Mouse (Mus musculus) myocyte (in vitro differentiated cells): ENCODE measurements around the gene Clint1. TPM values are rescaled to one million over a fixed set of nuclear protein-coding genes. Genes with fewer than 3 reads are reported as not detected.

Experiments used
- H3K27me3 ChIP-seq: one replicate; pipeline ENCODE4 v1.6.1; 2011; ENCODE audit not compliant: control insufficient read depth, insufficient read depth, insufficient read length
- H3K36me3 ChIP-seq: one replicate; pipeline ENCODE4 v1.6.1; 2011; ENCODE audit not compliant: control insufficient read depth, insufficient read depth
- H3K4me2 ChIP-seq: one replicate; pipeline ENCODE4 v1.6.1; 2011; ENCODE audit warnings: low read depth, control low read depth
- H3K4me3 ChIP-seq: one replicate; pipeline ENCODE4 v1.5.1; 2011; ENCODE audit warnings: mild to moderate bottlenecking, control low read depth, moderate library complexity
- H3K79me2 ChIP-seq: one replicate; pipeline ENCODE4 v1.6.1; 2011; ENCODE audit not compliant: control insufficient read depth, insufficient read depth
- H3ac ChIP-seq: one replicate; pipeline ENCODE4 v1.6.1; 2011; ENCODE audit not compliant: control insufficient read depth, insufficient read length
- CEBPB ChIP-seq: IDR thresholded peaks from 2 replicates; pipeline ENCODE4 v1.6.1; 2011; ENCODE audit warnings: mild to moderate bottlenecking, moderate library complexity; ENCODE audit not compliant: poor library complexity, insufficient read depth, severe bottlenecking
- E2F4 ChIP-seq: IDR thresholded peaks from one replicate; pipeline ENCODE4 v1.6.1; 2011; ENCODE audit warnings: mild to moderate bottlenecking, control low read depth, moderate library complexity; ENCODE audit not compliant: insufficient read depth
- MAX ChIP-seq: IDR thresholded peaks from one replicate; pipeline ENCODE4 v1.6.1; 2011; ENCODE audit warnings: low read depth, mild to moderate bottlenecking, control low read depth
- MYOD1 ChIP-seq, 3 experiments: IDR thresholded peaks; one replicate each; pipeline ENCODE4 v1.6.1; 2011; ENCODE audit warnings: control low read depth in 2 of 3, low read depth in 2 of 3, mild to moderate bottlenecking in 2 of 3, moderate library complexity in 1 of 3; ENCODE audit not compliant: insufficient read length in 2 of 3, control insufficient read depth in 1 of 3
- MYOG ChIP-seq, 3 experiments: IDR thresholded peaks; one replicate each; pipeline ENCODE4 v1.6.1; 2011; ENCODE audit warnings: control low read depth in 2 of 3, low read depth in 2 of 3, mild to moderate bottlenecking in 2 of 3; ENCODE audit not compliant: insufficient read length in 2 of 3, control insufficient read depth in 1 of 3, insufficient read depth in 1 of 3
- POLR2A ChIP-seq: IDR thresholded peaks from one replicate; pipeline ENCODE4 v1.6.1; 2011; ENCODE audit warnings: low read depth, mild to moderate bottlenecking, control low read depth, moderate library complexity; ENCODE audit not compliant: insufficient read length
- POLR2AphosphoS2 ChIP-seq: IDR thresholded peaks from one replicate; pipeline ENCODE4 v1.6.1; 2011; ENCODE audit warnings: low read depth, control low read depth; ENCODE audit not compliant: insufficient read length
- REST ChIP-seq: IDR thresholded peaks from one replicate; pipeline ENCODE4 v1.6.1; 2011; ENCODE audit warnings: mild to moderate bottlenecking, control low read depth, moderate library complexity; ENCODE audit not compliant: insufficient read depth, insufficient read length
- SRF ChIP-seq: IDR thresholded peaks from one replicate; pipeline ENCODE4 v1.6.1; 2011; ENCODE audit warnings: low read depth; ENCODE audit not compliant: control insufficient read depth, insufficient read length
- TCF12 ChIP-seq: IDR thresholded peaks from one replicate; pipeline ENCODE4 v1.6.1; 2011; ENCODE audit warnings: mild to moderate bottlenecking, control low read depth; ENCODE audit not compliant: poor library complexity, insufficient read depth, severe bottlenecking
- TCF3 ChIP-seq: IDR thresholded peaks from one replicate; pipeline ENCODE4 v1.6.1; 2011; ENCODE audit warnings: low read depth, control low read depth; ENCODE audit not compliant: insufficient read length
- USF1 ChIP-seq: IDR thresholded peaks from one replicate; pipeline ENCODE4 v1.6.1; 2011; ENCODE audit warnings: low read depth, mild to moderate bottlenecking, control low read depth, moderate library complexity
- polyA plus RNA-seq: library from polyadenylated mRNA; unstranded; fragments of >200 nt; fragmentation: generic; extraction: Trizol; gene quantifications from one replicate; pipeline ENCODE4 v1.2.1, GENCODE M21; 2012; ENCODE audit warnings: missing spikeins

Clint1 gene
- polyA plus RNA-seq, 1 experiment = 32.5 TPM

GRCm38 (mm10) chr11:45854381-45854780 lies 2.5 kb downstream of the Clint1 start:
- Histone ChIP-seq H3K4me2 (no peak overlapping the region), H3K4me3 (no peak overlapping the region), H3K36me3 (no peaks in the 10 kb centered on the region), H3ac (no peak overlapping the region), H3K27me3 (no peaks in the 10 kb centered on the region), H3K79me2 (peaks cover 72% of the 10 kb centered on the region)
- TF ChIP-seq MAX (no peak), SRF (no peak), MYOD1 (IDR thresholded peaks at IDR 0.05; ENCODE audit: control insufficient read depth in 1 of 3, insufficient read length in 2 of 3, low read depth in 2 of 3) (no peak), POLR2A (no peak), POLR2AphosphoS2 (no peak), TCF3 (no peak), E2F4 (no peak), USF1 (no peak), MYOG (IDR thresholded peaks at IDR 0.05; ENCODE audit: control insufficient read depth in 1 of 3, insufficient read depth in 1 of 3, insufficient read length in 2 of 3, low read depth in 2 of 3) (no peak), CEBPB (no peak), REST (no peak), TCF12 (no peak)

- no peaks in the 10 kb centered on the region for H3K27me3 ChIP-seq
- H3K4me3 ChIP-seq = no peak overlapping the region
- no peak overlapping the region for H3K4me2 ChIP-seq
- no peaks in the 10 kb centered on the region for H3K36me3 ChIP-seq
- TF ChIP-seq REST (no peak), TCF3 (no peak), POLR2AphosphoS2 (no peak), E2F4 (no peak), USF1 (no peak), CEBPB (no peak), MYOD1 (IDR thresholded peaks at IDR 0.05; ENCODE audit: control insufficient read depth in 1 of 3, insufficient read length in 2 of 3, low read depth in 2 of 3) (no peak), POLR2A (no peak), MYOG (IDR thresholded peaks at IDR 0.05; ENCODE audit: control insufficient read depth in 1 of 3, insufficient read depth in 1 of 3, insufficient read length in 2 of 3, low read depth in 2 of 3) (no peak)
- peaks cover 84% of the 10 kb centered on the region for H3K79me2 ChIP-seq
- H3ac ChIP-seq = no peak overlapping the region
Measured at GRCm38 (mm10) chr11:45855407-45856148, 3.7 kb downstream of the Clint1 start.

GRCm38 (mm10) chr11:45856149-45856516 lies 4.3 kb downstream of the Clint1 start:
- Histone ChIP-seq H3K79me2 (peaks cover 90% of the 10 kb centered on the region), H3K4me3 (no peak overlapping the region), H3K36me3 (no peaks in the 10 kb centered on the region), H3ac (no peak overlapping the region), H3K27me3 (no peaks in the 10 kb centered on the region), H3K4me2 (no peak overlapping the region)
- no peak for TF ChIP-seq MAX
- no peak for TF ChIP-seq MYOG (IDR thresholded peaks at IDR 0.05; ENCODE audit: control insufficient read depth in 1 of 3, insufficient read depth in 1 of 3, insufficient read length in 2 of 3, low read depth in 2 of 3)
- no peak for TF ChIP-seq USF1
- no peak for TF ChIP-seq SRF
- TF ChIP-seq CEBPB = no peak
- no peak for TF ChIP-seq TCF3
- TF ChIP-seq POLR2AphosphoS2 = no peak
- TF ChIP-seq REST = no peak
- TF ChIP-seq E2F4 = no peak

DNA sequence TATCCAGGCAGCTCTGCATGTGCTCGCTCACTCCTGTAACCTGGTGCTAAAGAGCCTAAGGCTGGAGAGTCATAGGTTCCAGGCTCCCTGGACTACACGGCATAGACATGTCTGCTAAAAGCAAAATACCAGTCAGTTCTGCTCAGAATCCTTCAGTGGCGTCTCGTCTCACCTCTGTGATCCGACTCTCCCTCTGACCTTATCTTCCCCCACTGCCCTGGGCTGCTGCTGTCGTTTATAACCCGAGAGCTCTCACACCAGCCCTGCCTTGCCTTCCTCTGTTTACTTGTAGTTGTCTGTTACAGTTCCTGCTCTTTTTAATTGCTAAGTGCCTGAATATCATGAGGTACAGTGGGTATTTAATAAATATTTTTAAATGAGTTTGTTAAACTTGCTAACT lies 9.5 kb downstream of the Clint1 start:
- no peak overlapping the region for H3K4me2 ChIP-seq
- no peaks in the 10 kb centered on the region for H3K27me3 ChIP-seq
- H3K79me2 ChIP-seq = peaks cover 96% of the 10 kb centered on the region
- no peaks in the 10 kb centered on the region for H3K36me3 ChIP-seq
- no peak for TF ChIP-seq TCF3
- no peak for TF ChIP-seq MAX
- no peak for TF ChIP-seq TCF12
- TF ChIP-seq SRF = no peak
- no peak for TF ChIP-seq MYOD1 (IDR thresholded peaks at IDR 0.05; ENCODE audit: control insufficient read depth in 1 of 3, insufficient read length in 2 of 3, low read depth in 2 of 3)
- no peak for TF ChIP-seq REST
- TF ChIP-seq CEBPB = no peak
- TF ChIP-seq MYOG (IDR thresholded peaks at IDR 0.05; ENCODE audit: control insufficient read depth in 1 of 3, insufficient read depth in 1 of 3, insufficient read length in 2 of 3, low read depth in 2 of 3) = no peak
- no peak for TF ChIP-seq USF1
- no peak for TF ChIP-seq POLR2A
- no peak for TF ChIP-seq POLR2AphosphoS2
- H3ac ChIP-seq = no peak overlapping the region
- no peak overlapping the region for H3K4me3 ChIP-seq

GRCm38 (mm10) chr11:45864409-45864808 lies 12.6 kb downstream of the Clint1 start:
- H3ac ChIP-seq = no peak overlapping the region
- no peak for TF ChIP-seq SRF
- H3K79me2 ChIP-seq = peaks cover 95% of the 10 kb centered on the region
- H3K27me3 ChIP-seq = no peaks in the 10 kb centered on the region
- H3K36me3 ChIP-seq = no peaks in the 10 kb centered on the region
- H3K4me3 ChIP-seq = no peak overlapping the region
- no peak overlapping the region for H3K4me2 ChIP-seq
